Mouse (Mus musculus): ENCODE data around the gene Sbk3. TPM values are rescaled to one million over a fixed set of nuclear protein-coding genes. Genes with fewer than 3 reads are reported as not detected.
A peak's percentile ranks its signal among the peaks of the same experiment; 100 is the strongest.

The Sbk3 gene
- total and polyA plus RNA-seq, 2 experiments from 2014 or later, result 0.76 TPM

DNA sequence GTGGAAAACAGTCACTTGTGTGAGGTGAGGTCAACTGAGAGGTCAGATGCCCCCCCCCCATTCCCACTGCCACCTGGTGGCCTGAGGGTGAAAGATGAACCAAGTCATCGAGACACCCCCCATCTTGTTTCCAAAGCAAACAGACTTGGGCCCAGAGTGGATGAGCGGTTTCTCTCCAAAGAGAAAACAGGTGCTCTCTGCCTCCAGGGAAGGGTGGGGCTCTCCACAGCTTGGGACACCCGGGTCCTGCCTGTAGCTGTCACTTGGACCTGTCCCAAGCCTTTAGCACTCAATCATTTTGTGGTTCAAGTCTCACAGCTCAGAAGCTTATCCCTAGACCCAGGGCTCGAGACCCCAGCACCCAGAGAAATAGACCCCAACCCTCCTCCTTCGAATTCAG, 7.4 kb downstream of the Sbk3 start:
- no peak for DNase-seq
- H3K4me2 ChIP-seq (ENCODE audit: low read depth), result no peak overlapping the region
- no peak overlapping the region for H3K9ac ChIP-seq
- no peaks in the 10 kb centered on the region for H3K4me1 ChIP-seq (ENCODE audit: insufficient read depth)
- H3K9me3 ChIP-seq (ENCODE audit: low read length), result no peaks in the 10 kb centered on the region
- ATAC-seq, result no peak
- 79% methylated on average over 5 of the region's 5 CpGs for WGBS
- H3K36me3 ChIP-seq (ENCODE audit: insufficient read depth), result no peaks in the 10 kb centered on the region
- TF ChIP-seq CTCF (IDR thresholded peaks at IDR 0.05; ENCODE audit: low read depth), result no peak
- no peak overlapping the region for H3K4me3 ChIP-seq (ENCODE audit: low read depth, low read length)
- H3K27ac ChIP-seq (ENCODE audit: low read depth, low read length), result no peak overlapping the region
- no peaks in the 10 kb centered on the region for H3K27me3 ChIP-seq (ENCODE audit: insufficient read depth, low read length)

DNA sequence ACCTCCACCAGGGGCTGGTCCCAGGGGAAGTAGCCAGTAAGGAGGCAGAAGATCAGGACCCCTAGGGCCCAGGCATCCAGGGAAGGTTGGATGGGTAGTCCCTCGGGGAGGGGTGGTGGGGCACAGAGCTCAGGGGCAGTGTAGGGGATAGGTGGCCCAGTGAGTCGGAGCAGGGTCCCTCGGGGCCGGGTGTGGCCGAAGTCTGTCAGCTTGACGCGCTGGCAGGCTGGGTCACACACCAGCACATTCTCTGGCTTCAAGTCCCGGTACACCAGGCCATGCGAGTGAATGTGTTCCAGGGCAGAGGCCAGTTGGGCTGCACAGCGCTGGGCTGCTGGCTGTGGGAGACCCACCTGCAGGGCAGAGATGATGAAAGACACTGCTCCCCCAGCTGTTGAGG, 13.6 kb downstream of the Sbk3 start:
- Histone ChIP-seq H3K4me2 (ENCODE audit: low read depth) (no peak overlapping the region), H3K9me3 (ENCODE audit: low read length) (no peaks in the 10 kb centered on the region), H3K36me3 (ENCODE audit: insufficient read depth) (no peaks in the 10 kb centered on the region), H3K4me3 (ENCODE audit: low read depth, low read length) (no peak overlapping the region), H3K27ac (ENCODE audit: low read depth, low read length) (no peak overlapping the region), H3K27me3 (ENCODE audit: insufficient read depth, low read length) (no peaks in the 10 kb centered on the region), H3K9ac (no peak overlapping the region), H3K4me1 (ENCODE audit: insufficient read depth) (no peaks in the 10 kb centered on the region)
- no peak for TF ChIP-seq CTCF (IDR thresholded peaks at IDR 0.05; ENCODE audit: low read depth)
- ATAC-seq (no peak), DNase-seq (no peak)
- WGBS, result 84% methylated on average over 10 of the region's 10 CpGs

DNA sequence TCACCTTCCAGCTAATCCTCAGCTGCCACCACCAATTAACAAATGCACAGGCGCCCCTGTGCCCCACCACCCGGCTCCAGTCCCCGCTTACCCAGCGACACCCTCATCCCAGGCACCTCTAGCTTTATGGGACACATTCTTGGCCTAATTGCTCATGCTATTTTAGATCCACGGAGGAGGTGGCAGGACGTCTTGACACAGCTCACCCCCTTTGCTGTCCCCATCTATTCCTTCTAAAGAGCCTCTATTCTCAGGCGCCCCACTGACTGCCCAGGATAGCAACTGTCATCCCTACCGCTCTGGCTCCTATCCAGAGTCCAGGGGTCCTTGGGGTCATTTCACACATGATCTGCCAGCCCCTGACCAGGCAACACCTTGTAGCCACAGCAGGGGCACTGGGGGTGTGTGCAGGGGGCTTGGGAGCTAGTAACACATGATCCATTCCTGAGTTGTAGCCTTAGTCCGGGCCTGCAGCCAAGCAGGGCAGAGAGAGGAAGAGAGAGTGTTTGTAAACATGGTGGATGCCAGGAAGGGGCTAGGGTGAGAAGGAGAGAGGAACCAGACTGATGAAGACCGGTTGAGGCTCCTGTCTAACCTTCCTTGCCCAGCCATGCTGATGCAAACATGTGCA, 17.0 kb downstream of the Sbk3 start:
- ATAC-seq (0 out of 2 replicates have a peak, but pooled peaks have one; percentile 20), DNase-seq (no peak)
- no peaks in the 10 kb centered on the region for H3K9me3 ChIP-seq (ENCODE audit: low read length)
- no peak for TF ChIP-seq CTCF (IDR thresholded peaks at IDR 0.05; ENCODE audit: low read depth)
- no peak overlapping the region for H3K4me3 ChIP-seq (ENCODE audit: low read depth, low read length)
- H3K27ac ChIP-seq (ENCODE audit: low read depth, low read length), result no peak overlapping the region
- H3K4me2 ChIP-seq (ENCODE audit: low read depth), result no peak overlapping the region
- no peaks in the 10 kb centered on the region for H3K36me3 ChIP-seq (ENCODE audit: insufficient read depth)
- H3K27me3 ChIP-seq (ENCODE audit: insufficient read depth, low read length), result no peaks in the 10 kb centered on the region
- H3K4me1 ChIP-seq (ENCODE audit: insufficient read depth), result no peaks in the 10 kb centered on the region
- no peak overlapping the region for H3K9ac ChIP-seq
- 30% methylated on average over 10 of the region's 10 CpGs for WGBS

DNA sequence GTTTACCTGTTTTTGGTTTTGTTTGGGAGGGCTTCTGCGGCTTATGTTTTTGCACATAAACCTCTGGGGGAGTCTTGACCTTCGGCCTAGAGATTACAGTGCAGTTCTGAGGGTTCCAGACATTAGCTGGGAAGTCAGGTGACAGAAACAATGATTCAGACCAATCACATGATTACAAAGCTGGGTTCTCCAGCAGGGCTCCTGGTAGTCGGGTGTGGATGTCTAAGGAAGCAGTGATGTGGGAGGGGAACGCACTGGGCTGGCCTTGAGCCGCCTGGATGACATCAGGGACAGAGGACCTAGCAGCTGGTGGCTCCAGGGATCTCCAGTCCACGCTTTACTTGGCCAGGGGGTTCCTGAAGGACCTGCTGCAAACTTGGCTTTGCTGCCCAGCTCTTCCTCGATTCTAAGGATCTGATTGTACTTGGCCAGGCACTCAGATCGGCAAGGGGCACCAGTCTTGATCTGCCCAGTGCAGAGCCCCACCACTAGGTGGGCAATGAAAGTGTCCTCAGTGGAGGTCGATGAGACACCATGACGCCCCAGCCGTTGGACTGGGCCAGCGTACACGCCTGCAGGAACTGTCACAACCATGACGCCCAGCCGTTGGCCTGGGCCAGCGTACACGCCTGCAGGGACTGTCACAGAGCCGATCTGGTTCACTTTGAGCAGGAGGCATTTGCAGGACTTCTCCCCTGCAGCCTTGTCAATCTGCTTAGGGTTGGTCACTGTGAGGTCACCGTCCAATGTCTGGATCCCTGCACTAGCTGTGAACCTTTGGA, 20.2 kb downstream of the Sbk3 start:
- no peak for DNase-seq
- H3K4me2 ChIP-seq (ENCODE audit: low read depth), result no peak overlapping the region
- H3K4me1 ChIP-seq (ENCODE audit: insufficient read depth), result no peaks in the 10 kb centered on the region
- ATAC-seq, result no peak
- no peaks in the 10 kb centered on the region for H3K27me3 ChIP-seq (ENCODE audit: insufficient read depth, low read length)
- H3K9me3 ChIP-seq (ENCODE audit: low read length), result no peaks in the 10 kb centered on the region
- no peak overlapping the region for H3K27ac ChIP-seq (ENCODE audit: low read depth, low read length)
- H3K9ac ChIP-seq, result no peak overlapping the region
- 88% methylated on average over 19 of the region's 19 CpGs for WGBS
- no peaks in the 10 kb centered on the region for H3K36me3 ChIP-seq (ENCODE audit: insufficient read depth)
- TF ChIP-seq CTCF (IDR thresholded peaks at IDR 0.05; ENCODE audit: low read depth), result no peak
- no peak overlapping the region for H3K4me3 ChIP-seq (ENCODE audit: low read depth, low read length)

DNA sequence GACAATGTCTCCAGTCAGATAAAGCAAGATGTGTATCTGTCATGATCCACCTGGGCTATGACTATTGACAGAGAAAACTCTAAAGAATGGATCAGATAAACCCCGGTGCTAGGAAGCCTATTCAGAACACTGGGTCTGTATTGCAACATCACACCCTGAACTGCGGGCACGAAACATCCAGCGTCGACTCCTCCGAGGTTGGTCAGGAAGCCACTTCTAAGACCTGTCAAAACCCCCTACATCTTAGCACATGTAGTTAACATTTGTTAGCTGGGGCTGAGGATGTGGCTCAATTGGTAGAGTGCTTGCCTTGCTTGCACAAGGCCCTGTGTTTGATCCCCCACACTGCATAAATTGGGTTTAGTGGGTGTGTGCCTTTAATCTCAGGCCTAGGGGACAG, 22.6 kb downstream of the Sbk3 start:
- WGBS, result 84% methylated on average over 6 of the region's 6 CpGs
- Histone ChIP-seq H3K9me3 (ENCODE audit: low read length) (no peaks in the 10 kb centered on the region), H3K4me1 (ENCODE audit: insufficient read depth) (no peaks in the 10 kb centered on the region), H3K4me2 (ENCODE audit: low read depth) (no peak overlapping the region), H3K4me3 (ENCODE audit: low read depth, low read length) (no peak overlapping the region), H3K9ac (no peak overlapping the region), H3K36me3 (ENCODE audit: insufficient read depth) (no peaks in the 10 kb centered on the region), H3K27me3 (ENCODE audit: insufficient read depth, low read length) (no peaks in the 10 kb centered on the region), H3K27ac (ENCODE audit: low read depth, low read length) (no peak overlapping the region)
- ATAC-seq, result no peak
- no peak for DNase-seq
- no peak for TF ChIP-seq CTCF (IDR thresholded peaks at IDR 0.05; ENCODE audit: low read depth)

DNA sequence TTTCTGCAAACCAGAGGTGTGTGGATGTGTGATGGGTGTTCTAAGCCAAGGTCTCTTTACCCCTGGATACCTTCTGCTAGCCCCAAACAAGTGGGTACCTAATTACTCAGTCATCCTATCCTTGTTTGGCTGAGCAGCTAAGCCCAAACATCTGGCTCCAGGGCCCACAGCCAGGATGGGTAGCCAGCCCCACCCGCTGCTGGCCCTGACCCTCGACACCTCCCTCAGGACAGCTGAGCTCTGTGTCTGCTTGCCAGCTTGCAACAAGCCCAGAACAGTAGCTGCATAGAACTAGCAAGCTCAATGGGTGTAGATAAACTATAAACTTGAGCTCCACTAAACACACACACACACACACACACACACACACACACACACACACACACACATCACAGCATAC, 23.1 kb downstream of the Sbk3 start:
- H3K36me3 ChIP-seq (ENCODE audit: insufficient read depth), result no peaks in the 10 kb centered on the region
- TF ChIP-seq CTCF (IDR thresholded peaks at IDR 0.05; ENCODE audit: low read depth), result no peak
- H3K27me3 ChIP-seq (ENCODE audit: insufficient read depth, low read length), result no peaks in the 10 kb centered on the region
- no peaks in the 10 kb centered on the region for H3K4me1 ChIP-seq (ENCODE audit: insufficient read depth)
- ATAC-seq (no peak), DNase-seq (no peak)
- H3K9me3 ChIP-seq (ENCODE audit: low read length), result no peaks in the 10 kb centered on the region
- WGBS, result 53% methylated on average over 2 of the region's 2 CpGs
- H3K4me3 ChIP-seq (ENCODE audit: low read depth, low read length), result no peak overlapping the region
- H3K9ac ChIP-seq, result no peak overlapping the region
- no peak overlapping the region for H3K4me2 ChIP-seq (ENCODE audit: low read depth)
- H3K27ac ChIP-seq (ENCODE audit: low read depth, low read length), result no peak overlapping the region

DNA sequence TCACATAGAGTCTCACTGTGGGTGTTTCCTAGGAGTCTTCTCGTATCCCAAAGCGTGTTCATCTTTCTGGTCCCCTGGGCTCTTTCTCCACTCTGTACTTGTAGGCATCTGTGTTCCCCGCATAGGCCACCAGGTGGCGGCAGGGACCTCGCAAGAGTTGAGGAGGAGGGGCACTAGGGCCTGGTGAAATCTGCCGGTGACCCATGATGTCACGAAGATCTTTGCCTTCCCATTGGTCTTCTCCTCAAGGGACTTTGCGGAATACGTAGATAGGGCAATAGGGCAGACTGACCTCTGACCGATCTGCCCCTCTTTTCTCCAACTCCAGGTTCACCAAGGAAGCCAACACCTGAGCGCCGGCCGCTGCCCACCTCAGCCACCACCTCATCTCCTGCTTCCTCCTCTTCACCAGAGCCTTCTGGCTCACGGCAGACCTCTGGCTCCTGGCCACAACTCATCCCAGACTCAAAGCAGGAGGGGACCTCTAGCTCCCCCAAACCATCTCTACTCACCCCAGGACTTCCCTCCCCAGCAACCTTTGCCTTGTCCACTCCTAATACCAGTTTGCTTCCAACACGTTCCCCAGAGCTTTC, 27.6 kb downstream of the Sbk3 start:
- peak; percentile 92 for TF ChIP-seq CTCF (IDR thresholded peaks at IDR 0.05; ENCODE audit: low read depth)
- peak; percentile 89 for ATAC-seq
- Histone ChIP-seq H3K27me3 (ENCODE audit: insufficient read depth, low read length) (no peaks in the 10 kb centered on the region), H3K9ac (no peak overlapping the region), H3K4me2 (ENCODE audit: low read depth) (peak overlapping the region; percentile 46), H3K4me3 (ENCODE audit: low read depth, low read length) (peak overlapping the region; percentile 29), H3K9me3 (ENCODE audit: low read length) (no peaks in the 10 kb centered on the region), H3K36me3 (ENCODE audit: insufficient read depth) (no peaks in the 10 kb centered on the region), H3K27ac (ENCODE audit: low read depth, low read length) (no peak overlapping the region), H3K4me1 (ENCODE audit: insufficient read depth) (no peaks in the 10 kb centered on the region)
- DNase-seq, result peak; percentile 88
- 15% methylated on average over 15 of the region's 15 CpGs for WGBS
